Mouse (Mus musculus) stomach, postnatal 0 days (tissue): ENCODE data around the gene Atp8b4. TPM values are rescaled to one million over a fixed set of nuclear protein-coding genes. Genes with fewer than 3 reads are reported as not detected.

ENCODE experiments used
- ATAC-seq: fragments of 200-750 bp; cut with Nextera tagmentation; 2 replicates; pipeline ENCODE4 v1.8.0; 2017; ENCODE audit not compliant: low FRiP score, low TSS enrichment
- DNase-seq: peaks from one replicate; pipeline ENCODE4 v3.0.0-alpha.2; 2016; ENCODE audit warnings: low spot score
- H3K27ac ChIP-seq: fragments of 300-500 bp; sonication (generic); replicated peaks from 2 replicates; pipeline ENCODE4 v1.5.1; 2014; ENCODE audit warnings: mild to moderate bottlenecking, control low read depth
- H3K27me3 ChIP-seq: fragments of 300-500 bp; sonication (generic); 2 replicates; pipeline ENCODE4 v1.6.1; 2014; ENCODE audit warnings: low read length; ENCODE audit not compliant: control insufficient read depth, insufficient read depth
- H3K36me3 ChIP-seq: fragments of 300-500 bp; sonication (generic); 2 replicates; pipeline ENCODE4 v1.6.1; 2014; ENCODE audit warnings: low read length, mixed read lengths; ENCODE audit not compliant: control insufficient read depth, insufficient read depth
- H3K4me1 ChIP-seq: fragments of 300-500 bp; sonication (generic); replicated peaks from 2 replicates; pipeline ENCODE4 v1.6.1; 2014; ENCODE audit warnings: antibody characterized with exemption; ENCODE audit not compliant: control insufficient read depth, insufficient read depth
- H3K4me2 ChIP-seq: fragments of 300-500 bp; sonication (generic); replicated peaks from 2 replicates; pipeline ENCODE4 v1.6.1; 2014; ENCODE audit warnings: low read depth, mild to moderate bottlenecking, control low read depth, moderate library complexity
- H3K4me3 ChIP-seq: fragments of 300-500 bp; sonication (generic); 2 replicates; pipeline ENCODE4 v1.5.1; 2014; ENCODE audit warnings: low read depth, low read length, control low read depth
- H3K9ac ChIP-seq: fragments of 300-500 bp; sonication (generic); 2 replicates; pipeline ENCODE4 v1.6.1; 2014; ENCODE audit warnings: mild to moderate bottlenecking, low read length, control low read depth, mixed read lengths
- H3K9me3 ChIP-seq: fragments of 300-500 bp; sonication (generic); 2 replicates; pipeline ENCODE4 v1.6.1; 2016; ENCODE audit warnings: low read length; ENCODE audit not compliant: control insufficient read depth
- CTCF ChIP-seq: IDR thresholded peaks from 2 replicates; pipeline ENCODE4 v1.5.1; 2016; ENCODE audit warnings: antibody characterized with exemption, low read depth, mild to moderate bottlenecking, moderate library complexity
- EP300 ChIP-seq: optimal IDR thresholded peaks from 2 replicates; pipeline ENCODE3; 2016; ENCODE audit warnings: antibody characterized with exemption
- WGBS: fragments of 180-500 bp; shearing (Covaris S2); extraction: QIAGEN DNeasy Blood & Tissue Kit; methylation state at CpG from one replicate; pipeline ENCODE4 v1.1.7; 2014; 5-methylcytosine and 5-hydroxymethylcytosine counted together
- polyA plus RNA-seq: library from polyadenylated mRNA; unstranded; fragments of >200 nt; fragmentation: Nextera tagmentation; extraction: Ambion mirVana; gene quantifications from 2 replicates; pipeline ENCODE4 v1.2.1, GENCODE M21; 2015

Gene Atp8b4
- polyA plus RNA-seq, 1 experiment from 2014 or later = 0.07 TPM

DNA sequence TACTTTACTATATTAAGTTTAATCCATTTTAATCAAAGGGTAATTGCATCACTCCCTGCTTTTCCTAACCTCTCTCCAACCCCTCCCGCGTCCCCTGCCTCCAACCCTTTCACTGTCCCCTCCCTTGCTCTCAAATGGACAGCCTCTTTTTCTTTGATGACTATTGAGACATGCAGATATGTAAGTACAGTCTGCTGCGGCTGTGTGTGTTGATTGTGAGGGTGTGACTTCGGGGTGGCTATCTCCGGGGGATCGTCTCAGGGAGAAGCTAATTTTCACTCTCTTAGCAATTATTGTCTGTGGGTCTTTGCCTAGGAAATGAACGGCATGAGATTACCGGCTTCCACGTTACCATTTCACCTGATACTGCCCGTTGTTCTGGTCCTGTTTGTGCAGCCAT, 21.0 kb upstream of the Atp8b4 start:
- no peaks in the 10 kb centered on the region for H3K9me3 ChIP-seq
- H3K4me2 ChIP-seq = no peak overlapping the region
- H3K27me3 ChIP-seq = no peaks in the 10 kb centered on the region
- no peaks in the 10 kb centered on the region for H3K36me3 ChIP-seq
- no peak for TF ChIP-seq CTCF
- TF ChIP-seq EP300 = no peak
- DNase-seq (no peak), ATAC-seq (no peak)
- no peak overlapping the region for H3K27ac ChIP-seq
- no peak overlapping the region for H3K9ac ChIP-seq
- H3K4me3 ChIP-seq = no peak overlapping the region
- no peaks in the 10 kb centered on the region for H3K4me1 ChIP-seq
- 63% methylated on average over 10 of the region's 10 CpGs for WGBS

DNA sequence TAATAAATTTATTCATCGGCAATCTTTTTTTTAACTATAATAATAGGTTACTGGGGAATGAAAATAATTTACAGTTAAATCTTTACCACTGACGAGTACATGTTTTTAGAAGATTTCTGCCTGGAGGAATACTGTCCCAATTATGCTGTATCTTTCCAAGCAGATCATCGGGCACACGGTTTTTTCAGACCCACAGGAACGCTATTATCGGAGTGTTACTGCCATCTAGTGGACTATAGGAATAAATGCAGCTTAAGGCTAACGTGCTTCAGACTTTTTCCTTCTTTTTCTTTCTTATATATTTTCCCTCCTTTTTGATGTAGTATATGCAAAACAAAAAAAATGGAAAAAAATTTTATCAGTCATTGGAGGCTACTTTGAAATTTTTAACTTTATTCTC, 20.4 kb upstream of the Atp8b4 start:
- H3K4me3 ChIP-seq = no peak overlapping the region
- H3K36me3 ChIP-seq = no peaks in the 10 kb centered on the region
- no peak overlapping the region for H3K4me2 ChIP-seq
- H3K9ac ChIP-seq = no peak overlapping the region
- no peaks in the 10 kb centered on the region for H3K4me1 ChIP-seq
- H3K27me3 ChIP-seq = no peaks in the 10 kb centered on the region
- 14% methylated on average over 7 of the region's 7 CpGs for WGBS
- TF ChIP-seq CTCF = peak; percentile 92
- no peak for TF ChIP-seq EP300
- DNase-seq (no peak), ATAC-seq (no peak)
- H3K9me3 ChIP-seq = no peaks in the 10 kb centered on the region
- no peak overlapping the region for H3K27ac ChIP-seq

DNA sequence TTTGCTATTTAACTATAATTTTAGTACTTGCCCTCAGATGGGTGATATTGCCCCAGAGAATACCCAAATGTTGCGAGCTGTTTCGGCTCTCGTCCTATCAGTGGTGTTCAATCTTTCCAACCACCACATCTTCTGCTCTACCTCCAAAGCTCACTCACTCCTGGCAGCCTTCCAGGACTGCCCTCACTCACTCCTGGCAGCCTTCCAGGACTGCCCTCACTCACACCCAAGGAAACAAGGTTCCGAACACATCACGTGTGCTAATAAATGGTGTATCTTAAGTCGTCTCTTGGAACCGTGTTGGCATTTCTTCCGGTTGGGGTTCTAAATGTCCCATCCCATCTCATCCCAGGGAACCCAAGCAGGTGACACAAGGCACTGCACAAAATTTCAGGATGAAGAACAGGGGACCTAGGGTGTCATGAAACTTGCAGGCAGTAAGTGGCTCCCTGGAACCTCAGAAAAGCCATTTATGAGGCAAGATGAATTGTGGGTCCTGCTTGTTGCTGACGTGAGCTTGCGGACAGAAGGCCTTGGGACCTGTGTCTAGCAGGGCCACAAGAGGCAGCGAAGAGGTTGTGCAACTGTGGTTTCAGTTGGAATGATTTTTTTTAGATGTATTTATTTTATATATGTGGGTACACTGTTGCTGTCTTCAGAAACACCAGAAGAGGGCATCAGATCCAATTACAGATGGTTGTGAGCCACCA, 19.6 kb upstream of the Atp8b4 start:
- H3K9me3 ChIP-seq = no peaks in the 10 kb centered on the region
- DNase-seq (no peak), ATAC-seq (no peak)
- no peak overlapping the region for H3K4me3 ChIP-seq
- no peaks in the 10 kb centered on the region for H3K36me3 ChIP-seq
- TF ChIP-seq EP300 = no peak
- TF ChIP-seq CTCF = peak; percentile 5; the same call in 1 of the 2 replicates
- H3K9ac ChIP-seq = no peak overlapping the region
- H3K27me3 ChIP-seq = no peaks in the 10 kb centered on the region
- no peak overlapping the region for H3K27ac ChIP-seq
- H3K4me1 ChIP-seq = no peaks in the 10 kb centered on the region
- H3K4me2 ChIP-seq = no peak overlapping the region
- WGBS = 73% methylated on average over 11 of the region's 11 CpGs

DNA sequence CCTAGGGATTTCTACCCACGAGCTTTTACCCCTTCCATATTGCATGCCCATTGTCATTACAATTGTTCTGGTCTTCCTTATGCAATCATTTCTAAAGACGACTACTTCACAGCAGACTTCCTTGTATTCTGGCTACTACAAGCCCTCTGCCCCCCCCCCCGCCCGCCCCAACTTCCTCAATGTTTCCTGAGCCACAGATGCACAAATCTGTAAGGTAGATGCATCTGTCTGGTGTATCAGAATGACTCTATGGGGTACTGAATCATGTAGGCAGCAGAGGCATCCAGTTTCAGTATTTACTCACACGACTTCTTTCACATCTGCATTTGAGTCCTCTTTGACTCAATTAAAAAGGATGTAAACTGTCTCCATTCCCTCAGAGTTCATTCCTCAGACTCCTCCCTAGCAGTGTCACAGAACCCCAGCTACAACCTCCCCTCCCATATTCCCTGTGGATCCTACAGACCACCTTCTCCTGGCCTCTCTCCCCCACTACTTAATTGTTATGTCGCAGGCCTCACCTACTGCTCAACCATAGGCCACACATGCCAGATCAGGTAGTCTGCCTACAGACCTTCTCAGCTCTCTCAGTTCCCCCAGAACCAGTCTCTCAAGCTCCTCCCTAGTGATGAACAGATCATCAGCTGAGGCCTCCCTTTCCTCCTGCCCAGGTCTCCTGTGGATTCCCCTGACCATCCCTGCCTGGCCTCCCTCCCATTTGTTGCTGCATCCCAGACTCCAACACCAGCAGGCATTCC, 14.8 kb upstream of the Atp8b4 start:
- Histone ChIP-seq H3K4me2 (no peak overlapping the region), H3K27ac (no peak overlapping the region), H3K9ac (no peak overlapping the region), H3K4me3 (no peak overlapping the region), H3K4me1 (no peaks in the 10 kb centered on the region), H3K27me3 (no peaks in the 10 kb centered on the region), H3K36me3 (no peaks in the 10 kb centered on the region), H3K9me3 (no peaks in the 10 kb centered on the region)
- no peak for ATAC-seq
- TF ChIP-seq CTCF = no peak
- TF ChIP-seq EP300 = no peak
- WGBS = 75% methylated on average over 6 of the region's 6 CpGs
- DNase-seq = no peak

DNA sequence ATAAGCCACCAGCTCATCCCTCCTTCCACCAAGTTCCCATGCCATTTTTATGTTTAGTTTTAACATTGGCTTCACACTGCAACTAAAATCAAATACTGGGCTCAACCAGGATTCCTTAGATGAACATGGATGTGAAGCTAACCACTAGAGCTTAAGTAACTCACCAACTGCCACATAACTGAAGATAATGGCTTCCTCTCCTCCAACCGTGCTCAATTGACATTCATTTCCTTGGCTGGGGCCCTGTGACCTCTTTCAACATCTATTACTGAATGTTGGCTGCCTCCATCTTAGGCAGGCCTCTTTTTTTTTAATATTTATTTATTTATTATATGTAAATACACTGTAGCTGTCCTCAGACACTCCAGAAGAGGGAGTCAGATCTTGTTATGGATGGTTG, 7.8 kb upstream of the Atp8b4 start:
- Histone ChIP-seq H3K9me3 (no peaks in the 10 kb centered on the region), H3K4me3 (no peak overlapping the region), H3K4me2 (no peak overlapping the region), H3K9ac (no peak overlapping the region), H3K4me1 (no peaks in the 10 kb centered on the region), H3K27me3 (no peaks in the 10 kb centered on the region), H3K36me3 (no peaks in the 10 kb centered on the region), H3K27ac (no peak overlapping the region)
- WGBS = 49% methylated on average over 1 of the region's 1 CpGs
- no peak for TF ChIP-seq EP300
- no peak for TF ChIP-seq CTCF
- ATAC-seq (no peak), DNase-seq (no peak)

DNA sequence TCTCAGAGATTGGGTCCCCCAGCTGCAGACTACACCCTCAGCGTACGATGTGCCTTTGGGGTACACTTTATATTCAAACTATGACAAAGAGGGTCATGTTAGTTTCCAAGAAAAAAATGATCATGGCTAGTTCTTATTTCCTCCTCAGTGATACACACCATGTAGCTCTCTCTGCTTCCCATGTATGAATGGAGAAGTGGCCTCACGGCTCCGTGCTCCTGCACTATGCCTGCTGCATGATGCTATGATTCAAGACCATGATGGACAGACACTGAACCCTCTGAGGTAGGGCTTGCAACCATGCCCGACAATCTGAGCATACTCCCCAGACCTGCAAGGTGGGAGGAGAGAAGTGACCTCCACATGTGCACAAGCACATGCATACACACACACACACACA, 7.0 kb upstream of the Atp8b4 start:
- no peaks in the 10 kb centered on the region for H3K9me3 ChIP-seq
- no peak overlapping the region for H3K4me3 ChIP-seq
- no peaks in the 10 kb centered on the region for H3K4me1 ChIP-seq
- WGBS = 86% methylated on average over 5 of the region's 5 CpGs
- DNase-seq (no peak), ATAC-seq (no peak)
- H3K27me3 ChIP-seq = no peaks in the 10 kb centered on the region
- no peak overlapping the region for H3K4me2 ChIP-seq
- no peak overlapping the region for H3K27ac ChIP-seq
- no peak for TF ChIP-seq CTCF
- H3K9ac ChIP-seq = no peak overlapping the region
- no peaks in the 10 kb centered on the region for H3K36me3 ChIP-seq
